17 mouse cellular contexts compared by ENCODE assay signal in the genomic region with DNA sequence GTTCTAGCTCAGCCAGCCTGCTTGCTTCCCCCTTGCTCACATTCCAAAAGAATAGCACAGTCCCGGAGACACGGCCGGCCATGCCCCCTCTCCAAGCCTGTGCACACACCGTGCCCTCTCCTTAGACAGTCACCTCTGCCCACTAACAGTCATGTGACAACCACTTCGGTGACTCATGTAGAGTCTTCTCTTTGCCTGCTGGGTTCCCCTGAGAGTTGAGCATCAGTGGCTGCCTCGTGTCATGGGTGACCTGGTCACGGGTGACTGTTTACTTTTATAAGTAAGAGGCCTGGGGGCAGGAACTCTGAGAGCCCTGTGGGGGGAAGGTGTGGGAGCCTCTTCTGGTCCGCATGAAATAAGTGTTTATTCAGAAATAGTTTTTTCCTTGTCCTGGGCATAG. TPM values are rescaled to one million over a fixed set of nuclear protein-coding genes. Genes with fewer than 3 reads are reported as not detected.
DNase-seq lines count a peak whose midpoint lies in the region; ATAC-seq and TF ChIP-seq lines count a peak whose summit lies in the region.
"Had no signal": no experiment of that assay in that cellular context is flagged by ENCODE, and none has a peak within 500 bp of the region (broad histone marks: within the 10 kb centered on the region; RNA-seq: fewer than 3 reads in every experiment).

No protein-coding gene starts in this region.

- no peaks in the 10 kb centered on the region for H3K36me3 ChIP-seq in lung, postnatal 0 days (ENCODE audit: insufficient read depth, low read length)
- H3K36me3 ChIP-seq in forebrain, postnatal 0 days (ENCODE audit: insufficient read depth): peaks cover 17% of the 10 kb centered on the region
- H3K36me3 ChIP-seq in midbrain, postnatal 0 days (ENCODE audit: insufficient read depth, low read length): peaks cover 2% of the 10 kb centered on the region; the same call in 1 of the 2 replicates
- no peaks in the 10 kb centered on the region for H3K36me3 ChIP-seq in intestine, postnatal 0 days (ENCODE audit: control insufficient read depth, insufficient read depth)
- H3K36me3 ChIP-seq: embryonic facial prominence, embryonic 10.5 days; limb, embryonic 12.5 days had no signal

- no peak overlapping the region for H3K4me3 ChIP-seq in lung, postnatal 0 days (ENCODE audit: low read depth, low read length)
- H3K4me3 ChIP-seq in forebrain, postnatal 0 days (ENCODE audit: low read depth, low read length): no peak overlapping the region
- no peak overlapping the region for H3K4me3 ChIP-seq in midbrain, postnatal 0 days (ENCODE audit: low read depth, low read length)
- H3K4me3 ChIP-seq in intestine, postnatal 0 days (ENCODE audit: low read depth, low read length): no peak overlapping the region
- H3K4me3 ChIP-seq: embryonic facial prominence, embryonic 10.5 days; limb, embryonic 12.5 days had no signal

- no peak overlapping the region for H3K4me2 ChIP-seq in lung, postnatal 0 days (replicated peaks; ENCODE audit: low read depth, low read length)
- no peak overlapping the region for H3K4me2 ChIP-seq in forebrain, postnatal 0 days (ENCODE audit: low read depth)
- H3K4me2 ChIP-seq in midbrain, postnatal 0 days (ENCODE audit: low read depth, low read length, poor library complexity, severe bottlenecking): no peak overlapping the region
- no peak overlapping the region for H3K4me2 ChIP-seq in intestine, postnatal 0 days (replicated peaks; ENCODE audit: low read depth)
- H3K4me2 ChIP-seq: limb, embryonic 12.5 days had no signal

- no peaks in the 10 kb centered on the region for H3K4me1 ChIP-seq in lung, postnatal 0 days (ENCODE audit: insufficient read depth, low read depth, low read length)
- peaks cover 32% of the 10 kb centered on the region for H3K4me1 ChIP-seq in forebrain, postnatal 0 days (ENCODE audit: insufficient read depth)
- H3K4me1 ChIP-seq in midbrain, postnatal 0 days (ENCODE audit: insufficient read depth, low read length): no peaks in the 10 kb centered on the region
- no peaks in the 10 kb centered on the region for H3K4me1 ChIP-seq in intestine, postnatal 0 days (replicated peaks; ENCODE audit: control insufficient read depth, insufficient read depth, low read length)

- DNase-seq in lung, postnatal 0 days (ENCODE audit: low spot score): peak; percentile 31
- DNase-seq in lung, postnatal 4 days: no peak
- peak; percentile 65 for DNase-seq in MN1 (ENCODE audit: low spot score)
- no peak for DNase-seq in forebrain, postnatal 0 days
- DNase-seq in midbrain, postnatal 0 days (ENCODE audit: low spot score): no peak
- DNase-seq in ovary, postnatal 36 days (ENCODE audit: low spot score): no peak
- no peak for DNase-seq in adrenal gland, postnatal 25 days
- DNase-seq: adrenal gland, postnatal 36 days; cerebellum, adult 8-10 months; kidney, adult 9 months; lung, adult 18-20 months; thymus, postnatal 4 days had no signal

- H3K27me3 ChIP-seq in lung, postnatal 0 days (replicated peaks; ENCODE audit: insufficient read depth, low read length): peaks cover 6% of the 10 kb centered on the region
- H3K27me3 ChIP-seq in forebrain, postnatal 0 days (ENCODE audit: insufficient read depth, low read length): no peaks in the 10 kb centered on the region
- H3K27me3 ChIP-seq in midbrain, postnatal 0 days (ENCODE audit: insufficient read depth, low read length): no peaks in the 10 kb centered on the region
- H3K27me3 ChIP-seq in intestine, postnatal 0 days (replicated peaks; ENCODE audit: control insufficient read depth, insufficient read depth, low read length): peaks cover 29% of the 10 kb centered on the region

- WGBS in lung, postnatal 0 days: 27% methylated on average over 8 of the region's 8 CpGs
- 35% methylated on average over 8 of the region's 8 CpGs for WGBS in forebrain, postnatal 0 days
- WGBS in midbrain, postnatal 0 days: 44% methylated on average over 8 of the region's 8 CpGs
- 53% methylated on average over 8 of the region's 8 CpGs for WGBS in intestine, postnatal 0 days

- H3K9me3 ChIP-seq in lung, postnatal 0 days (ENCODE audit: low read length): no peaks in the 10 kb centered on the region
- no peaks in the 10 kb centered on the region for H3K9me3 ChIP-seq in forebrain, postnatal 0 days (ENCODE audit: low read length)
- no peaks in the 10 kb centered on the region for H3K9me3 ChIP-seq in midbrain, postnatal 0 days (ENCODE audit: low read length)
- no peaks in the 10 kb centered on the region for H3K9me3 ChIP-seq in intestine, postnatal 0 days (ENCODE audit: control insufficient read depth)
- H3K9me3 ChIP-seq: embryonic facial prominence, embryonic 10.5 days; limb, embryonic 12.5 days had no signal

- peak; percentile 52 for ATAC-seq in lung, postnatal 0 days
- ATAC-seq in forebrain, postnatal 0 days: no peak
- no peak for ATAC-seq in midbrain, postnatal 0 days (ENCODE audit: low FRiP score)
- ATAC-seq in intestine, postnatal 0 days: no peak

- TF ChIP-seq EP300 in lung, postnatal 0 days (IDR thresholded peaks at IDR 0.05): no peak

- no peak overlapping the region for H3K27ac ChIP-seq in lung, postnatal 0 days (ENCODE audit: low read length)
- H3K27ac ChIP-seq in forebrain, postnatal 0 days (ENCODE audit: low read depth, low read length): peak overlapping the region; percentile 62; the same call in 1 of the 2 replicates
- peak overlapping the region; percentile 60; the same call in 1 of the 2 replicates for H3K27ac ChIP-seq in midbrain, postnatal 0 days (ENCODE audit: low read depth, low read length)
- H3K27ac ChIP-seq in intestine, postnatal 0 days (ENCODE audit: low read depth, low read length): no peak overlapping the region
- H3K27ac ChIP-seq: embryonic facial prominence, embryonic 10.5 days; limb, embryonic 12.5 days had no signal

- H3K9ac ChIP-seq in lung, postnatal 0 days (replicated peaks; ENCODE audit: low read depth): no peak overlapping the region
- no peak overlapping the region for H3K9ac ChIP-seq in forebrain, postnatal 0 days
- H3K9ac ChIP-seq in midbrain, postnatal 0 days (replicated peaks; ENCODE audit: low read length, poor library complexity, severe bottlenecking): no peak overlapping the region
- no peak overlapping the region for H3K9ac ChIP-seq in intestine, postnatal 0 days (ENCODE audit: low read depth, low read length)
- H3K9ac ChIP-seq: limb, embryonic 12.5 days had no signal

- TF ChIP-seq CTCF in lung, postnatal 0 days (IDR thresholded peaks at IDR 0.05): no peak
- no peak for TF ChIP-seq CTCF in forebrain, postnatal 0 days (IDR thresholded peaks at IDR 0.05; ENCODE audit: low read depth)
- TF ChIP-seq CTCF in midbrain, postnatal 0 days (IDR thresholded peaks at IDR 0.05): no peak
- TF ChIP-seq CTCF in intestine, postnatal 0 days (IDR thresholded peaks at IDR 0.05; ENCODE audit: low read depth): no peak

RNA-seq across cellular contexts. Expression of gene Rhbg, which starts 20.5 kb away (rescaled TPM):
- polyA plus RNA-seq in lung, postnatal 0 days (2015; fragmentation: Nextera tagmentation; extraction: Ambion mirVana): 3.9 and 4.9 TPM in 2 replicates
- total RNA-seq in forebrain, postnatal 0 days (2014; rRNA removed): 0.19 TPM in 1 of 2 replicates, not detected in the other
- polyA plus RNA-seq in forebrain, postnatal 0 days (2015; fragmentation: Nextera tagmentation; extraction: Ambion mirVana): 0.21 and 0.25 TPM in 2 replicates
- total RNA-seq in midbrain, postnatal 0 days (2014; rRNA removed): 0.94 and 1.0 TPM in 2 replicates
- polyA plus RNA-seq in midbrain, postnatal 0 days (2015; fragmentation: Nextera tagmentation; extraction: Ambion mirVana): 0.21 and 0.41 TPM in 2 replicates
- 0.60 and 0.65 TPM in 2 replicates for polyA plus RNA-seq in intestine, postnatal 0 days (2015; fragmentation: Nextera tagmentation; extraction: Ambion mirVana)
- total RNA-seq in adrenal gland, postnatal 25 days (2021): 4.0 and 4.4 TPM in 2 replicates
- total RNA-seq: layer of hippocampus, postnatal 25 days had no signal
- polyA plus RNA-seq: heart, postnatal 0 days had no signal

RNA-seq across cellular contexts. Expression of gene Gm38392, which starts 53.0 kb away (rescaled TPM):
- polyA plus RNA-seq in lung, postnatal 0 days (2015; fragmentation: Nextera tagmentation; extraction: Ambion mirVana): 1.8 and 2.0 TPM in 2 replicates
- total RNA-seq in forebrain, postnatal 0 days (2014; rRNA removed): 0.69 TPM in 1 of 2 replicates, not detected in the other
- polyA plus RNA-seq in forebrain, postnatal 0 days (2015; fragmentation: Nextera tagmentation; extraction: Ambion mirVana): 0.16 TPM in 1 of 2 replicates, not detected in the other
- total RNA-seq in midbrain, postnatal 0 days (2014; rRNA removed): not detected in 2 replicates
- 0.20 and 0.21 TPM in 2 replicates for polyA plus RNA-seq in midbrain, postnatal 0 days (2015; fragmentation: Nextera tagmentation; extraction: Ambion mirVana)
- 0.13 and 0.18 TPM in 2 replicates for polyA plus RNA-seq in intestine, postnatal 0 days (2015; fragmentation: Nextera tagmentation; extraction: Ambion mirVana)
- total RNA-seq in adrenal gland, postnatal 25 days (2021): 1.6 and 2.5 TPM in 2 replicates
- total RNA-seq: layer of hippocampus, postnatal 25 days had no signal
- polyA plus RNA-seq: embryonic facial prominence, embryonic 10.5 days; heart, postnatal 0 days had no signal

Comparison
In these comparisons a context has a peak if more than half of its experiments do, and no peak if none do; other contexts are left out.
1. DNase-seq: peak in lung, postnatal 0 days (single experiment) and MN1 (single experiment); none in lung, postnatal 4 days (0 of 2), forebrain, postnatal 0 days (single experiment), midbrain, postnatal 0 days (single experiment), ovary, postnatal 36 days (single experiment) and adrenal gland, postnatal 25 days (single experiment).
2. H3K27ac ChIP-seq: peak in forebrain, postnatal 0 days (single experiment) and midbrain, postnatal 0 days (single experiment); none in lung, postnatal 0 days (single experiment) and intestine, postnatal 0 days (single experiment).